Mouse (Mus musculus) hindbrain, embryonic 16.5 days (tissue): ENCODE measurements around the gene Prkci. TPM values are rescaled to one million over a fixed set of nuclear protein-coding genes. Genes with fewer than 3 reads are reported as not detected.

Source experiments
- ATAC-seq: fragments of 200-750 bp; cut with Nextera tagmentation; 2 replicates; pipeline ENCODE4 v1.8.0; 2017; ENCODE audit warnings: moderate TSS enrichment, moderate library complexity
- H3K27ac ChIP-seq: fragments of 300-500 bp; sonication (generic); 2 replicates; pipeline ENCODE4 v1.5.1; 2014; ENCODE audit warnings: low read depth, mild to moderate bottlenecking, control low read depth, low read length, moderate library complexity
- H3K27me3 ChIP-seq: fragments of 300-500 bp; sonication (generic); replicated peaks from 2 replicates; pipeline ENCODE4 v1.6.1; 2014; ENCODE audit warnings: low read length; ENCODE audit not compliant: control insufficient read depth, insufficient read depth
- H3K36me3 ChIP-seq: fragments of 300-500 bp; sonication (generic); 2 replicates; pipeline ENCODE4 v1.6.1; 2014; ENCODE audit warnings: mild to moderate bottlenecking, low read length, moderate library complexity, mixed read lengths; ENCODE audit not compliant: control insufficient read depth, insufficient read depth
- H3K4me1 ChIP-seq: fragments of 300-500 bp; sonication (generic); 2 replicates; pipeline ENCODE4 v1.6.1; 2014; ENCODE audit warnings: low read depth, low read length; ENCODE audit not compliant: control insufficient read depth, insufficient read depth
- H3K4me2 ChIP-seq: fragments of 300-500 bp; sonication (generic); 2 replicates; pipeline ENCODE4 v1.6.1; 2014; ENCODE audit warnings: mild to moderate bottlenecking, low read length, control low read depth, moderate library complexity
- H3K4me3 ChIP-seq: fragments of 300-500 bp; sonication (generic); 2 replicates; pipeline ENCODE4 v1.5.1; 2014; ENCODE audit warnings: mild to moderate bottlenecking, low read length, control low read depth, moderate library complexity
- H3K9ac ChIP-seq: fragments of 300-500 bp; sonication (generic); 2 replicates; pipeline ENCODE4 v1.6.1; 2014; ENCODE audit warnings: low read depth, mild to moderate bottlenecking, control low read depth, low read length, moderate library complexity
- H3K9me3 ChIP-seq: fragments of 300-500 bp; sonication (generic); 2 replicates; pipeline ENCODE4 v1.6.1; 2014; ENCODE audit warnings: mild to moderate bottlenecking, low read length, moderate library complexity; ENCODE audit not compliant: control insufficient read depth
- WGBS: fragments of 180-500 bp; shearing (Covaris S2); extraction: QIAGEN DNeasy Blood & Tissue Kit; methylation state at CpG from one replicate; pipeline ENCODE4 v1.1.7; 2014; 5-methylcytosine and 5-hydroxymethylcytosine counted together
- polyA plus RNA-seq: library from polyadenylated mRNA; unstranded; fragments of >200 nt; fragmentation: Nextera tagmentation; extraction: Ambion mirVana; gene quantifications from 2 replicates; pipeline ENCODE4 v1.2.1, GENCODE M21; 2015

The Prkci gene
- polyA plus RNA-seq, 1 experiment from 2014 or later: 25.3 TPM

DNA sequence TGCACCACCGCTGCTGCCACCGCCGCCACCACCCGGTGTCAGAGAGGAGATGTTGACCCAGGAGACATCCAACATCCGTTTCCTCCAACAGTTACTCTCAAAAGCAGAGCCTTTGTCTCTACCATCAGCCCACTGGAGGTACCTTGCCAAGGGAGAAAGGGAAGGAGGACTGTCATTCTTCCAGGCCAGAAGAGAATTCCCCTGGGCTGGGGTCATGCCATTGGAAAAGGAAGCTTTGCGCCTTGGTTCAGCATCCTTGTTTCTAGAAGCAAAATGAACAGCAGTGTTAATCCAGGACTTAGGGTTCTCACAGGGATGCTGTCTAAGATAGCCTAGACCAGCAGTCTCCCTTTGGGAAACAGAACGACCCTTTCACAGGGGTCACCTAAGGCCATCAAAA is 66.8 kb downstream of the Prkci start:
- no peaks in the 10 kb centered on the region for H3K27me3 ChIP-seq
- 90% methylated on average over 7 of the region's 7 CpGs for WGBS
- no peak overlapping the region for H3K27ac ChIP-seq
- H3K4me2 ChIP-seq: no peak overlapping the region
- no peak for ATAC-seq
- H3K36me3 ChIP-seq: no peaks in the 10 kb centered on the region
- H3K4me3 ChIP-seq: no peak overlapping the region
- H3K9me3 ChIP-seq: no peaks in the 10 kb centered on the region
- H3K4me1 ChIP-seq: no peaks in the 10 kb centered on the region
- H3K9ac ChIP-seq: no peak overlapping the region

DNA sequence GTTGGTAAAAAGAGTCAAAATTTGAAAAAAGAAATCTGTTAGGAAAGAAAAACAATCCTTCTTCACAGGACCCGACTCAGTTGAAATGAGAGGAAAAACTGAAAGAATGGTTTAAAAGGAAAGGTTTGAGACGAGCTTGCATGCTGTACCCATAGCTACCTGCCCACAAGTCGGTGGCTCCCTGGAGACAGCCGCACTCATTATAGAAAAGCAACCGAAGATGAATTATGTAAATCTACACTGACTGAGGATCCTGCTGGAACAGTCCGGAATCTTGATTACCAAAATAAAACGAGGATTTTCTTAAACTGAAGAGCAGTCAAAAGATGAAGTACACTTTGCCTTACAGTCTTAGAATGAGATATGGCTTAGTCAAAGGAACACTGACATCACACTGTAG is 72.9 kb downstream of the Prkci start:
- no peak for ATAC-seq
- no peaks in the 10 kb centered on the region for H3K36me3 ChIP-seq
- no peak overlapping the region for H3K4me3 ChIP-seq
- H3K9me3 ChIP-seq: no peaks in the 10 kb centered on the region
- WGBS: 65% methylated on average over 7 of the region's 7 CpGs
- no peak overlapping the region for H3K4me2 ChIP-seq
- H3K27ac ChIP-seq: no peak overlapping the region
- no peak overlapping the region for H3K9ac ChIP-seq
- H3K27me3 ChIP-seq: no peaks in the 10 kb centered on the region
- no peaks in the 10 kb centered on the region for H3K4me1 ChIP-seq

DNA sequence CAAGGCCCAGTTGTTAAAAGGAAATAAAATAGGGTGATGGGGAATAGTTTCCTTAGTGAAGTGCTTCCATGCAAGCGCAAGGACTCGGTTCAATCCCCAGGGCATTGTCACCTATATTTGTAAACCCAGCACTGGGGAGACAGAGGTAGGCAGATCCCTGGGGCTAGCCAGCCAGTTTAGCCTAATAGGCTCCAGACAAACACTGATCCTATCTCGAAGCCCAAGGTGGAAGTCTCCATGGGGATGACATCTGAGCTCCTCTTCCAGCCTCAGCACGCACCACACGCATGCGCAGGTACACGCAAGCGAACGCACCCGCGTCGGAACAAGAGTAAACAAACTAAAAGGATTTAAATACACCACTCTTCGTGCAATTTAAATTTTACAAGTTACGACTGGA is 76.3 kb downstream of the Prkci start:
- no peaks in the 10 kb centered on the region for H3K4me1 ChIP-seq
- no peak overlapping the region for H3K4me3 ChIP-seq
- H3K27ac ChIP-seq: no peak overlapping the region
- WGBS: 97% methylated on average over 14 of the region's 14 CpGs
- H3K4me2 ChIP-seq: no peak overlapping the region
- ATAC-seq: no peak
- no peaks in the 10 kb centered on the region for H3K9me3 ChIP-seq
- no peak overlapping the region for H3K9ac ChIP-seq
- H3K36me3 ChIP-seq: no peaks in the 10 kb centered on the region
- H3K27me3 ChIP-seq: no peaks in the 10 kb centered on the region

DNA sequence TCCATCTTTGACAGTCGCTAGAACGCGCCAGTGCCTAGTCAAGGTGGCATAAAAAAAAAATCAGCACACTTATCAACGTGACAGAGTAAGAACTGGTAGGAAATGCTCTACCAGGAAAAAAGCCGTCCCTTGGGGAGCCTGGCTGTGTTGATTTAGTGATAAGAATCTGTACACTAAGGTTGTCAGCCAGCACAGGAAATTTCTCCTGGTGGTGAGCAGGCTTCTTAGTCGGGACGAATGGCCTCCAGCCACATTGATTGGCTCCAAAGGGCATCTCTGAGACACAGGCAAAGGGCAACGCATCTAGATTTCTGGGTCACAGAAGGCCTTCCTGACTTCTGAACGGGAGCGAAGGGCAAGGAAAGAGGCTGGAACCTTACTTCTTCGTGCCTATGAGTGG is 80.3 kb downstream of the Prkci start:
- H3K27ac ChIP-seq: no peak overlapping the region
- ATAC-seq: no peak
- H3K4me1 ChIP-seq: no peaks in the 10 kb centered on the region
- WGBS: 82% methylated on average over 11 of the region's 11 CpGs
- H3K27me3 ChIP-seq: no peaks in the 10 kb centered on the region
- H3K4me2 ChIP-seq: no peak overlapping the region
- no peak overlapping the region for H3K4me3 ChIP-seq
- H3K9ac ChIP-seq: no peak overlapping the region
- H3K36me3 ChIP-seq: no peaks in the 10 kb centered on the region
- H3K9me3 ChIP-seq: no peaks in the 10 kb centered on the region

DNA sequence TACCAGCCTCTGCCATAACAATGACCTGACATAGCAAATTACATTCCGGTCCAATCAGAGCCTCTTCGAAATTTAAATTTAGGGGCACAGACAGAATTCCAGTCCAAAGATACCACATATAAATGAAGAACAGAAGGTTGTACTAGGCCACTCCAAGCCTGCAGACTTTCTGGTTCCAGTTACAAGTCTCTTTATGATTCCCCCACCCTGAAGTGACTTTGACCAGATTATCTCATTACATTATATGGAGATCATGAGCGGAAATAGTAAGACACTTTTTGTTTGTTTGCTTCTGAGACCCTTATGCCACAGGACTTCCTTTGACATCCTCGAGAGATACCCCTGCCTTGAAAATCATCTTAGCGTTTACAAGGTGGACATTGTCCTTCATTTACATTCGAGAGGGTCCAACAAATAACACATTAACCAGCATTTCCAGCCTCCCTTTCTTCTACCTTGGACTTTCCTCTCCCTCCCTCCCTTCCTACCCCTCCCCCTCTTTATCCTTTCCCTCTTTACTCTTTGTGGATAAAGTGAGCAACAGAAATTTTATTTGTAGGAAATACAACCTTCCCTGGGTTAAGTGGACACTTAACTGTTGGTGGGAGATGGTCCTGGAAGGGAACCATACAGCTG is 81.6 kb downstream of the Prkci start:
- no peak overlapping the region for H3K4me3 ChIP-seq
- H3K36me3 ChIP-seq: no peaks in the 10 kb centered on the region
- H3K4me1 ChIP-seq: no peaks in the 10 kb centered on the region
- no peak overlapping the region for H3K9ac ChIP-seq
- H3K27me3 ChIP-seq: no peaks in the 10 kb centered on the region
- H3K27ac ChIP-seq: no peak overlapping the region
- WGBS: 93% methylated on average over 6 of the region's 6 CpGs
- no peak for ATAC-seq
- H3K4me2 ChIP-seq: no peak overlapping the region
- no peaks in the 10 kb centered on the region for H3K9me3 ChIP-seq

DNA sequence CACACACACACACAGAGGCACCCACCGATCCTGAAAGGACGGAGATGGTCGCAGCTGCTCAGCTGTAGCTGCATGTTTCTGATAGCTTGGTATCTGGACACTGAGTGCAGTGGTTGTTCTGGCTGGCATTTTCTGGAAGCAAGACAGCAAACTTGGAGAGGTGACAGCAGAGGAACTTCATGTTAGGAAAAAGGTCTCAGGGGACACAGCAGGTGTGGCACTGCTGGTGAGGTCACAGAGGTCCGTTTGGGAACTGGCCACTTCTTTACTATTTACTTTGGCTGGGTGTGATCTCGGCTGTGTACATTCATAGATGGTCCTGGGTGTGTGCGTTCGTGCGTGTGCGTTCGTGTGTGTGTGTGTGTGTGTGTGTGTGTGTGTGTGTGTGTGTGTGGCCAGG is 83.9 kb downstream of the Prkci start:
- H3K27me3 ChIP-seq: no peaks in the 10 kb centered on the region
- H3K4me2 ChIP-seq: no peak overlapping the region
- no peaks in the 10 kb centered on the region for H3K36me3 ChIP-seq
- H3K9me3 ChIP-seq: no peaks in the 10 kb centered on the region
- H3K4me3 ChIP-seq: no peak overlapping the region
- ATAC-seq: no peak
- no peak overlapping the region for H3K27ac ChIP-seq
- no peak overlapping the region for H3K9ac ChIP-seq
- 68% methylated on average over 10 of the region's 10 CpGs for WGBS
- H3K4me1 ChIP-seq: no peaks in the 10 kb centered on the region; the same call in 1 of the 2 replicates

DNA sequence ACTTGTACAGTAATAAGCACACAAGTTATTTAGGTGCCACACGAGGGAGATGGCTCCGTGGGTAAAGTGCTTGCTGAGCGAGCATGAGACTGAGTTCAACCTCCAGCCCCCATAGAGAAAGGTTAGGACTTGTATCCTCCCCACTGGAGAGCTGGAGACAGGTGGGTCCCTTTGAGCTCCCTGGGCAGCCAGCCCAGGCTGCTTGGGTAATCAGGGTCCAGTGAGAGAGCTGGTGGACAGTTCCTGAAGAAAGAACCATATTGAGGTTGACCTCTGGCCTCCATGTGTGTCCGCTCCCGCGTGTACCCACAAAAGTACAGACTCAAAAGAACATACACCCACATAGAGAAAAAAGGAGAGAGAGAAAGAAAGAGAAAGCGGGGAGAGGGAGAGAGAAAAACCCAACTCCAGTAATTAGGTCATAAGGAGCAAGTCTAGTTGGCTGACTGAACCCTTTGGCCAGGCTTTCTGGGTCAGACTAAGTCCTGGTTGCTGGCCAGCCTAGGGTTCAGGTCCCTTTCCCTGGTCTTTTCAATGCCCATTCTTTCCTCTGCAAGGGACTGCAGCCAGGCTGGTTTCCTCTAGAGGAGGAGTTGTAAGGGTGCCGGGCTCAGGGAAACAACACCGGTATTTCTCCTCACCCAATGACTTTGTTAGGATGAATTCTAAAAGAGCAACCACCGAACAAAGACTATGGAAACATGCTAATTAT is 85.4 kb downstream of the Prkci start:
- H3K27me3 ChIP-seq: no peaks in the 10 kb centered on the region
- WGBS: 81% methylated on average over 10 of the region's 10 CpGs
- H3K4me1 ChIP-seq: no peaks in the 10 kb centered on the region; the same call in 1 of the 2 replicates
- peak; percentile 17; the same call in 1 of the 2 replicates for ATAC-seq
- no peak overlapping the region for H3K4me2 ChIP-seq
- no peak overlapping the region for H3K4me3 ChIP-seq
- H3K27ac ChIP-seq: no peak overlapping the region
- H3K9ac ChIP-seq: no peak overlapping the region
- H3K9me3 ChIP-seq: no peaks in the 10 kb centered on the region
- H3K36me3 ChIP-seq: no peaks in the 10 kb centered on the region

DNA sequence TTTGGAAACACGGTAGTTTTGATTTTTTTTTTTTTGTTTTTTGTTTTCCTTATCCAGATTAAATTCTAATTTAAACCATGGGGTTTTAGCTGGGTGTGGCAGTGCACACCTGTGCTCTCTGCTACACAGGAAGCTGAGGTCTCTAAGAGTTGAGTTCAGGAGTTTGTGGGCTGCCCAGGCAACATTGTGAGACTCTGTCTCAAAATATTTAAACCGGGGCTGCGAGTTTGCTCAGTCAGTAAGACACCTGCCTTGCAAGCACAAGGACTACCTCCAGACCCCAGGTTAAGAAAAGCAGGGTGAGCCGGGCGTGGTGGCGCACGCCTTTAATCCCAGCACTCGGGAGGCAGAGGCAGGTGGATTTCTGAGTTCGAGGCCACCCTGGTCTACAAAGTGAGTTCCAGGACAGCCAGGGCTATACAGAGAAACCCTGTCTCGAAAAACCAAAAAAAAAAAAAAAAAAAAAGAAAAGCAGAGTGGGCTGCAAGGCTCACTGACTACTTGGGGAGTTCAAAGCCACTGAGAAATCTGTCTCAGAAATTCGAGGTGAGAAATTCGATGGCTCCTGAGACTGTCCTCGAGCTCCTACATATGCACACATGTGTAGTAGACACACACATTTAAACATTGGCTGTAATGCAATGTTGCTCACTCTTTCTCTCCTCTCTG is 87.4 kb downstream of the Prkci start:
- 95% methylated on average over 12 of the region's 13 CpGs for WGBS
- Histone ChIP-seq H3K4me3 (no peak overlapping the region), H3K4me2 (no peak overlapping the region), H3K4me1 (no peaks in the 10 kb centered on the region; the same call in 1 of the 2 replicates), H3K27ac (no peak overlapping the region), H3K36me3 (no peaks in the 10 kb centered on the region), H3K9ac (no peak overlapping the region), H3K9me3 (no peaks in the 10 kb centered on the region), H3K27me3 (no peaks in the 10 kb centered on the region)
- ATAC-seq: no peak

DNA sequence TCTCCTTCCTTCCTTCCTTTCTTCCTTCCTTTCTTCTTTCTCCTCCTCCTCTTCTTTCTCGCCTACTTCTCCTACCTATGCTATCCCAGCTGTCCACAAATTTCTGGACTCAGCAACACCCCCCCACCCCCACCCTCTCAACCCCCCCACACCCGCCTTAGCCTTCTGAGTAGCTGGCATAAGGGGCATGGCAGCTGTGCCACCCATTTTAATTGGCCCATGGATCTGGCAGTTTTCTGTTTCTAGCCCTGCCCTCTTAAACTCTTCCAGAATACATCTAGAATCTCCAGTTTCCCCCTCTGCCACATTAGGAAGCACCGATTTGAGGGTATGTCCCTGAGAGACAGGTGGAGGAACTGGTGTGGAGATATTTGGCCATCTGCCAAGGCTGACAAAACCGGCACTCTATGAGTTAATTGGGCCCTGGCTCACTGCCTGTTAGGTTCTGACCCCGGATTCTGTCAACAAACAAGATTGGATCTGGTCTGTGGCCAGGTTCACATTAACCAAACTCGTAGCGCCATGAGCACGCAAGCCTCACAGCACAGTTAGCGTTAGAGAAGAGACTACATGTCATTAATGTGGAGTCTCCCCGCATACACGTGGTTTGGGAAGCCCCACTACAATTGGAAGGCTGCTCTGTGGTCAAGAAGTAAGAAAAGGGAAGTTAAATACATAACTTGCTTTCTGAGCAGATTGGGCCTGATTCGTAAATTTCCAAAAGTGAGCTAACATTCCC is 88.1 kb downstream of the Prkci start:
- WGBS: 31% methylated on average over 12 of the region's 12 CpGs
- peak; percentile 70 for ATAC-seq

More for the DNA sequence above, 88.1 kb downstream of the Prkci start:
- no peak overlapping the region for H3K9ac ChIP-seq
- H3K9me3 ChIP-seq: no peaks in the 10 kb centered on the region
- H3K4me1 ChIP-seq: no peaks in the 10 kb centered on the region; the same call in 1 of the 2 replicates
- peak overlapping the region; percentile 31 for H3K4me2 ChIP-seq
- H3K36me3 ChIP-seq: no peaks in the 10 kb centered on the region
- no peak overlapping the region for H3K4me3 ChIP-seq
- no peak overlapping the region for H3K27ac ChIP-seq
- H3K27me3 ChIP-seq: no peaks in the 10 kb centered on the region
